Mouse (Mus musculus) limb, embryonic 15.5 days (tissue): ENCODE results near the gene Nat8f1. TPM values are rescaled to one million over a fixed set of nuclear protein-coding genes. Genes with fewer than 3 reads are reported as not detected.

Source experiments
- ATAC-seq: fragments of 200-750 bp; cut with Nextera tagmentation; 2 replicates; pipeline ENCODE4 v1.8.0; 2017; ENCODE audit warnings: low read depth, moderate TSS enrichment; ENCODE audit not compliant: insufficient number of reproducible peaks, low FRiP score, low TSS enrichment
- H3K27ac ChIP-seq: fragments of 300-500 bp; sonication (generic); 2 replicates; pipeline ENCODE4 v1.5.1; 2015; ENCODE audit warnings: moderate library complexity, mild to moderate bottlenecking, inconsistent platforms
- H3K27me3 ChIP-seq: fragments of 300-500 bp; sonication (generic); 2 replicates; pipeline ENCODE4 v1.6.1; 2015; ENCODE audit warnings: inconsistent platforms
- H3K36me3 ChIP-seq: fragments of 300-500 bp; sonication (generic); 2 replicates; pipeline ENCODE4 v1.6.1; 2015; ENCODE audit warnings: inconsistent platforms
- H3K4me1 ChIP-seq: fragments of 300-500 bp; sonication (generic); 2 replicates; pipeline ENCODE4 v1.6.1; 2015; ENCODE audit warnings: inconsistent platforms
- H3K4me2 ChIP-seq: fragments of 300-500 bp; sonication (generic); 2 replicates; pipeline ENCODE4 v1.6.1; 2015; ENCODE audit warnings: mild to moderate bottlenecking, inconsistent platforms
- H3K4me3 ChIP-seq: fragments of 300-500 bp; sonication (generic); 2 replicates; pipeline ENCODE4 v1.5.1; 2015; ENCODE audit warnings: mild to moderate bottlenecking, inconsistent platforms
- H3K9ac ChIP-seq: fragments of 300-500 bp; sonication (generic); 2 replicates; pipeline ENCODE4 v1.6.1; 2015; ENCODE audit warnings: inconsistent platforms
- H3K9me3 ChIP-seq: fragments of 300-500 bp; sonication (generic); 2 replicates; pipeline ENCODE4 v1.6.1; 2016; ENCODE audit warnings: inconsistent platforms
- WGBS: fragments of 180-500 bp; shearing (Covaris S2); methylation state at CpG from one replicate; pipeline ENCODE4 v1.1.7; 2015; 5-methylcytosine and 5-hydroxymethylcytosine counted together
- polyA plus RNA-seq: library from polyadenylated mRNA; unstranded; fragments of >200 nt; fragmentation: Nextera tagmentation; extraction: Ambion mirVana; gene quantifications from 2 replicates; pipeline ENCODE4 v1.2.1, GENCODE M21; 2015

Nat8f1 gene
- polyA plus RNA-seq, 1 experiment from 2014 or later, result 4.7 TPM

DNA sequence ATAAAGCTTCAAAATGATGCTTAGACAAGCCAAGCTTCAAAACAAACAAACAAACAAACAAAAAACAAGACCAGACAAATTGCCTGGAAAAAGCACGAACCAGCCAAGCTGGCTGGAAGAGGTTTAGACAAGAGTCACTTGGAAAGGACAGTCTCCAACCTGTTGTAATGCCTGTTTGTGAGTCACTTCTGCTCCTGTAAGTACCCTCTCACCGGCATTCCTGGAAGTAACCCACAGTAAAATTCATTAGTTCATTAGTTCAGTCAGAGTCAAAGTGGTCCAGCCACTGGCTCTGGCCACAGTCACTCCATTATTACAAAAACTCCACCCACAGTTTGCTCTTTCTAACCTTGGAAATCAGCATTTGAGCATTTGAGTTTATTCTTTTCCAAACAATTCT is 51.6 kb downstream of the Nat8f1 start:
- no peak overlapping the region for H3K27ac ChIP-seq
- H3K36me3 ChIP-seq, result no peaks in the 10 kb centered on the region
- 80% methylated on average over 2 of the region's 2 CpGs for WGBS
- no peak overlapping the region for H3K4me2 ChIP-seq
- no peaks in the 10 kb centered on the region for H3K27me3 ChIP-seq
- H3K4me3 ChIP-seq, result no peak overlapping the region
- no peak for ATAC-seq
- H3K9me3 ChIP-seq, result no peaks in the 10 kb centered on the region
- H3K9ac ChIP-seq, result no peak overlapping the region
- no peaks in the 10 kb centered on the region for H3K4me1 ChIP-seq

DNA sequence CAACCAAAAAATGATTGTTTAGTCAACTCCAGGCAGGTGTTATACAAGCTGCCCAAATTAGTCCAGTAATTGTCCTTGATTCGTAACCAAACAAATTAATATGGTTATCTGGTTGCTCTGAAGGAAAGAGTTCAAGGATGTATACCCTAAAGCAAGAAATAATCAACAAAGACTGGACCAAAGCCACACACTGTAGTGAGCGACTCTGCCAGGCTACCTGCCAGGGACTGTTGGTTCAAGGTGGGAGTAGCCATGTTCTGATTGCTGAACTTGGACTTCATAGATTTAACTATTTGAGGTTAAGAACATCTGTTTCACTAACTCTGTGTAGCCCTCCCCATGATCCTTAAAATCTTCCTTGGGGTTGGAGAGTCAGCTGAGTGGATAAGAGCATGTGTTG is 52.4 kb downstream of the Nat8f1 start:
- WGBS, result 81% methylated on average over 2 of the region's 2 CpGs
- Histone ChIP-seq H3K4me1 (no peaks in the 10 kb centered on the region), H3K27ac (no peak overlapping the region), H3K4me3 (no peak overlapping the region), H3K9ac (no peak overlapping the region), H3K27me3 (no peaks in the 10 kb centered on the region), H3K9me3 (no peaks in the 10 kb centered on the region), H3K36me3 (no peaks in the 10 kb centered on the region), H3K4me2 (no peak overlapping the region)
- no peak for ATAC-seq

DNA sequence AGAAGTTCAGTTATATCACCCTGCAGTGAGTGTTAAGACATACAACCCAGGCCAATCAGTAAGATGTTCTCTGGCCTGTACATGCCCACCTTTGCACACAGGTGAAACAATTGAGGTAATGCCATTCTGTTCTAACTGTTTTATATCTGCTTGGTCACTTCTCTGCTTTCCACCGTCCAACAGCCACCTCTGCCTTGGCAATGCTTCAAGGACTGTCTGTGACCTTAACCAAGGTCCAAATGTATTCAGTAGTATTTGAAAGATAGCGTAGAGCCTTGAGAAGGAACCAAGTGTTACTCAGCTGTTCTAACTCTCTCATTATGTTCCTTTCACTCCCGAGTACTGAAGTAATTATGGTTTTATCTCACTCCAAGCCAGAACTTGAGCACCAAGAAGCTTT is 52.9 kb downstream of the Nat8f1 start:
- H3K9me3 ChIP-seq, result no peaks in the 10 kb centered on the region

DNA sequence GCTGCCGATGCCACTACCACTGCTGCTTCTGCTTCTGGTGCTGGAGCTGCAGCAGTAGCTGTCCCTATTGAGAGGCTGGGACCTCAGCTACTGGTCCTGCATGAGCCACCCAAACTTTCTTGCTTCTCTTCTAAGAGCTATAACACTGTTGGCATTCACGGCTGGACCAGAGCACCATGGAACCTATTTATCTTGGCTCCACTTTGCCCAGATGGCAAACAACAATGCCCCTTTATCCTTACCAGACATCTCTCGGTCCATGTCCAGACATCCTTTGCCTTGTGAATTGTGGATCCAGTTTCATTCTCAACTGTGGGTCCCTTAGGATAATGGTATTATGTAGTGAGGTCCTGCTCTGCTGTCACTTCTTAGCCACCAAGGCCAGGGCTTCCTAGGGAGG is 54.2 kb downstream of the Nat8f1 start:
- no peak overlapping the region for H3K27ac ChIP-seq
- no peak for ATAC-seq
- H3K4me3 ChIP-seq, result no peak overlapping the region
- no peaks in the 10 kb centered on the region for H3K27me3 ChIP-seq
- no peak overlapping the region for H3K4me2 ChIP-seq
- no peaks in the 10 kb centered on the region for H3K36me3 ChIP-seq
- 0 out of 2 replicates have a peak, but pooled peaks cover under 1% of the 10 kb centered on the region for H3K4me1 ChIP-seq
- no peak overlapping the region for H3K9ac ChIP-seq
- no peaks in the 10 kb centered on the region for H3K9me3 ChIP-seq
- WGBS, result 83% methylated on average over 3 of the region's 3 CpGs

More for the DNA sequence above, 52.9 kb downstream of the Nat8f1 start:
- Histone ChIP-seq H3K27me3 (no peaks in the 10 kb centered on the region), H3K4me3 (no peak overlapping the region), H3K4me1 (no peaks in the 10 kb centered on the region), H3K27ac (no peak overlapping the region), H3K36me3 (no peaks in the 10 kb centered on the region), H3K4me2 (no peak overlapping the region), H3K9ac (no peak overlapping the region)
- WGBS, result 71% methylated on average over 3 of the region's 3 CpGs
- ATAC-seq, result no peak

Other genes with a start within 250 kb of the Nat8f1 start
- not detected in 2 replicates for gene Nat8f7, start 202.5 kb downstream of the Nat8f1 start, polyA plus RNA-seq
- not detected in 2 replicates for gene Nat8f3, start 149.9 kb downstream of the Nat8f1 start, polyA plus RNA-seq
- gene Nat8f6, start 94.7 kb downstream of the Nat8f1 start, polyA plus RNA-seq, result not detected in 2 replicates
- not detected in 2 replicates for gene Nat8f5, start 94.7 kb downstream of the Nat8f1 start, polyA plus RNA-seq
- 0.13 TPM in 1 of 2 replicates, not detected in the other for gene Nat8, start 83.6 kb downstream of the Nat8f1 start, polyA plus RNA-seq
- not detected in 2 replicates for gene Nat8f2, start 46.5 kb downstream of the Nat8f1 start, polyA plus RNA-seq
- 1.5 and 1.8 TPM in 2 replicates for gene Nat8f4, start 10.8 kb downstream of the Nat8f1 start, polyA plus RNA-seq
- 31.8 and 34.8 TPM in 2 replicates for gene Tprkb, start 3.8 kb downstream of the Nat8f1 start, polyA plus RNA-seq
- gene Dusp11, start 46.0 kb upstream of the Nat8f1 start, polyA plus RNA-seq, result 44.2 and 51.4 TPM in 2 replicates
- gene Figla, start 100.5 kb upstream of the Nat8f1 start, polyA plus RNA-seq, result not detected in 2 replicates
- gene Add2, start 113.0 kb upstream of the Nat8f1 start, polyA plus RNA-seq, result 2.0 and 2.3 TPM in 2 replicates